Mouse (Mus musculus) stomach, embryonic 16.5 days (tissue): ENCODE results near the gene Atp6v0a4. TPM values are rescaled to one million over a fixed set of nuclear protein-coding genes. Genes with fewer than 3 reads are reported as not detected.

ENCODE experiments used
- ATAC-seq: fragments of 200-750 bp; cut with Nextera tagmentation; 2 replicates; pipeline ENCODE4 v1.8.0; 2017; ENCODE audit warnings: moderate number of reproducible peaks, moderate TSS enrichment; ENCODE audit not compliant: insufficient read depth, low FRiP score
- H3K27ac ChIP-seq: fragments of 300-500 bp; sonication (generic); 2 replicates; pipeline ENCODE4 v1.5.1; 2014; ENCODE audit warnings: low read length
- H3K27me3 ChIP-seq: fragments of 300-500 bp; sonication (generic); 2 replicates; pipeline ENCODE4 v1.6.1; 2014; ENCODE audit warnings: low read length, control low read depth, mixed read lengths; ENCODE audit not compliant: control insufficient read depth, insufficient read depth
- H3K36me3 ChIP-seq: fragments of 300-500 bp; sonication (generic); 2 replicates; pipeline ENCODE4 v1.6.1; 2014; ENCODE audit warnings: low read length; ENCODE audit not compliant: control insufficient read depth, insufficient read depth
- H3K4me1 ChIP-seq: fragments of 300-500 bp; sonication (generic); 2 replicates; pipeline ENCODE4 v1.6.1; 2014; ENCODE audit warnings: low read length, control low read depth, mixed read lengths; ENCODE audit not compliant: control insufficient read depth, insufficient read depth
- H3K4me2 ChIP-seq: fragments of 300-500 bp; sonication (generic); 2 replicates; pipeline ENCODE4 v1.6.1; 2014; ENCODE audit warnings: low read depth, low read length, mixed read lengths
- H3K4me3 ChIP-seq: fragments of 300-500 bp; sonication (generic); replicated peaks from 2 replicates; pipeline ENCODE4 v1.5.1; 2014; ENCODE audit warnings: mild to moderate bottlenecking, low read length
- H3K9ac ChIP-seq: fragments of 300-500 bp; sonication (generic); 2 replicates; pipeline ENCODE4 v1.6.1; 2014; ENCODE audit warnings: low read length
- H3K9me3 ChIP-seq: fragments of 300-500 bp; sonication (generic); replicated peaks from 2 replicates; pipeline ENCODE4 v1.6.1; 2016; ENCODE audit warnings: low read length, control low read depth; ENCODE audit not compliant: control insufficient read depth
- WGBS: fragments of 180-500 bp; shearing (Covaris S2); extraction: QIAGEN DNeasy Blood & Tissue Kit; methylation state at CpG from one replicate; pipeline ENCODE4 v1.1.7; 2014; 5-methylcytosine and 5-hydroxymethylcytosine counted together
- polyA plus RNA-seq: library from polyadenylated mRNA; unstranded; fragments of >200 nt; fragmentation: Nextera tagmentation; extraction: Ambion mirVana; gene quantifications from 2 replicates; pipeline ENCODE4 v1.2.1, GENCODE M21; 2015

The Atp6v0a4 gene
- polyA plus RNA-seq: 9.3 and 17.7 TPM in 2 replicates

GRCm38 (mm10) chr6:38124207-38124835, at the start of gene Atp6v0a4:
Gene Atp6v0a4 (minus strand): TSS chr6:38124586.
- WGBS: 81% methylated on average over 7 of the region's 7 CpGs
- ATAC-seq: no peak
- Histone ChIP-seq H3K27me3 (no peaks in the 10 kb centered on the region), H3K9ac (no peak within 1 kb of the TSS), H3K27ac (no peak within 1 kb of the TSS), H3K36me3 (no peaks in the 10 kb centered on the region), H3K4me3 (no peak within 1 kb of the TSS), H3K4me2 (no peak within 1 kb of the TSS), H3K9me3 (no peaks in the 10 kb centered on the region), H3K4me1 (no peaks in the 10 kb centered on the region; the same call in none of the 2 replicates)

- no peaks in the 10 kb centered on the region for H3K4me1 ChIP-seq
- no peak overlapping the region for H3K9ac ChIP-seq
- H3K27ac ChIP-seq: no peak overlapping the region
- no peak overlapping the region for H3K4me3 ChIP-seq
- H3K4me2 ChIP-seq: no peak overlapping the region
- H3K9me3 ChIP-seq: no peaks in the 10 kb centered on the region
- ATAC-seq: no peak
- WGBS: 55% methylated on average over 6 of the region's 6 CpGs
- H3K27me3 ChIP-seq: no peaks in the 10 kb centered on the region
- H3K36me3 ChIP-seq: 0 out of 2 replicates have a peak, but pooled peaks cover 2% of the 10 kb centered on the region
Measured at GRCm38 (mm10) chr6:38165385-38165784, 41.0 kb upstream of the Atp6v0a4 start.

- Histone ChIP-seq H3K4me3 (no peak overlapping the region), H3K4me1 (no peaks in the 10 kb centered on the region), H3K9ac (no peak overlapping the region), H3K4me2 (no peak overlapping the region), H3K27ac (no peak overlapping the region), H3K27me3 (no peaks in the 10 kb centered on the region), H3K36me3 (no peaks in the 10 kb centered on the region), H3K9me3 (no peaks in the 10 kb centered on the region)
- ATAC-seq: no peak
- WGBS: 83% methylated on average over 6 of the region's 6 CpGs
Measured at GRCm38 (mm10) chr6:38164705-38165104, 40.3 kb upstream of the Atp6v0a4 start.

- no peak overlapping the region for H3K4me2 ChIP-seq
- no peaks in the 10 kb centered on the region for H3K9me3 ChIP-seq
- H3K36me3 ChIP-seq: no peaks in the 10 kb centered on the region
- H3K4me3 ChIP-seq: no peak overlapping the region
- no peaks in the 10 kb centered on the region for H3K4me1 ChIP-seq
- H3K9ac ChIP-seq: no peak overlapping the region
- ATAC-seq: no peak
- no peak overlapping the region for H3K27ac ChIP-seq
- 59% methylated on average over 14 of the region's 14 CpGs for WGBS
- H3K27me3 ChIP-seq: no peaks in the 10 kb centered on the region
Measured at GRCm38 (mm10) chr6:38162825-38163504, 38.6 kb upstream of the Atp6v0a4 start.

- no peaks in the 10 kb centered on the region for H3K9me3 ChIP-seq
- no peaks in the 10 kb centered on the region for H3K36me3 ChIP-seq
- no peaks in the 10 kb centered on the region for H3K27me3 ChIP-seq
- no peaks in the 10 kb centered on the region for H3K4me1 ChIP-seq
- 86% methylated on average over 2 of the region's 2 CpGs for WGBS
- H3K9ac ChIP-seq: no peak overlapping the region
- ATAC-seq: no peak
- no peak overlapping the region for H3K27ac ChIP-seq
- H3K4me3 ChIP-seq: no peak overlapping the region
- no peak overlapping the region for H3K4me2 ChIP-seq
Measured at GRCm38 (mm10) chr6:38160556-38160955, 36.2 kb upstream of the Atp6v0a4 start.

GRCm38 (mm10) chr6:38160102-38160501, 35.7 kb upstream of the Atp6v0a4 start:
- H3K27me3 ChIP-seq: no peaks in the 10 kb centered on the region
- 8% methylated on average over 3 of the region's 3 CpGs for whole genome bisulfite sequencing
- no peaks in the 10 kb centered on the region for H3K36me3 ChIP-seq
- H3K4me3 ChIP-seq: no peak overlapping the region
- no peak overlapping the region for H3K27ac ChIP-seq
- no peak overlapping the region for H3K9ac ChIP-seq
- no peaks in the 10 kb centered on the region for H3K9me3 ChIP-seq
- no peaks in the 10 kb centered on the region for H3K4me1 ChIP-seq
- ATAC-seq: peak; percentile 64; the same call in 1 of the 2 replicates
- H3K4me2 ChIP-seq: no peak overlapping the region

- Histone ChIP-seq H3K9me3 (no peaks in the 10 kb centered on the region), H3K4me3 (no peak overlapping the region), H3K27me3 (no peaks in the 10 kb centered on the region), H3K4me1 (no peaks in the 10 kb centered on the region), H3K4me2 (no peak overlapping the region), H3K36me3 (no peaks in the 10 kb centered on the region), H3K9ac (no peak overlapping the region), H3K27ac (no peak overlapping the region)
- no peak for ATAC-seq
- WGBS: 88% methylated on average over 4 of the region's 4 CpGs
Measured at GRCm38 (mm10) chr6:38159576-38159975, 35.2 kb upstream of the Atp6v0a4 start.

- no peak overlapping the region for H3K4me2 ChIP-seq
- WGBS: 84% methylated on average over 16 of the region's 16 CpGs
- no peaks in the 10 kb centered on the region for H3K36me3 ChIP-seq
- no peaks in the 10 kb centered on the region for H3K4me1 ChIP-seq
- no peaks in the 10 kb centered on the region for H3K27me3 ChIP-seq
- H3K9me3 ChIP-seq: no peaks in the 10 kb centered on the region
- no peak overlapping the region for H3K9ac ChIP-seq
- H3K4me3 ChIP-seq: no peak overlapping the region
- no peak overlapping the region for H3K27ac ChIP-seq
- no peak for ATAC-seq
Measured at GRCm38 (mm10) chr6:38157925-38158324, 33.5 kb upstream of the Atp6v0a4 start.

GRCm38 (mm10) chr6:38156204-38156603, 31.8 kb upstream of the Atp6v0a4 start:
- Histone ChIP-seq H3K4me3 (no peak overlapping the region), H3K4me1 (no peaks in the 10 kb centered on the region), H3K27ac (no peak overlapping the region), H3K9me3 (no peaks in the 10 kb centered on the region), H3K4me2 (no peak overlapping the region), H3K36me3 (no peaks in the 10 kb centered on the region), H3K9ac (no peak overlapping the region), H3K27me3 (no peaks in the 10 kb centered on the region)
- 88% methylated on average over 5 of the region's 5 CpGs for WGBS
- ATAC-seq: no peak
